Mouse (Mus musculus) neural tube, embryonic 15.5 days (tissue): ENCODE data around the gene Arhgap6. TPM values are rescaled to one million over a fixed set of nuclear protein-coding genes. Genes with fewer than 3 reads are reported as not detected.

Experiments used
- ATAC-seq: fragments of 200-750 bp; cut with Nextera tagmentation; 2 replicates; pipeline ENCODE4 v1.8.0; 2017; ENCODE audit warnings: mild to moderate bottlenecking, moderate TSS enrichment, moderate library complexity; ENCODE audit not compliant: low FRiP score
- H3K27ac ChIP-seq: fragments of 300-500 bp; sonication (generic); replicated peaks from 2 replicates; pipeline ENCODE4 v1.5.1; 2015; ENCODE audit warnings: mild to moderate bottlenecking, inconsistent platforms
- H3K27me3 ChIP-seq: fragments of 300-500 bp; sonication (generic); replicated peaks from 2 replicates; pipeline ENCODE4 v1.6.1; 2015; ENCODE audit warnings: inconsistent platforms
- H3K36me3 ChIP-seq: fragments of 300-500 bp; sonication (generic); 2 replicates; pipeline ENCODE4 v1.6.1; 2015; ENCODE audit warnings: inconsistent platforms
- H3K4me1 ChIP-seq: fragments of 300-500 bp; sonication (generic); 2 replicates; pipeline ENCODE4 v1.6.1; 2015; ENCODE audit warnings: inconsistent platforms
- H3K4me2 ChIP-seq: fragments of 300-500 bp; sonication (generic); 2 replicates; pipeline ENCODE4 v1.6.1; 2015; ENCODE audit warnings: inconsistent platforms, mild to moderate bottlenecking, moderate library complexity
- H3K4me3 ChIP-seq: fragments of 300-500 bp; sonication (generic); replicated peaks from 2 replicates; pipeline ENCODE4 v1.5.1; 2015; ENCODE audit warnings: mild to moderate bottlenecking, inconsistent platforms
- H3K9ac ChIP-seq: fragments of 300-500 bp; sonication (generic); replicated peaks from 2 replicates; pipeline ENCODE4 v1.6.1; 2015; ENCODE audit warnings: mild to moderate bottlenecking, inconsistent platforms
- H3K9me3 ChIP-seq: fragments of 300-500 bp; sonication (generic); replicated peaks from 2 replicates; pipeline ENCODE4 v1.6.1; 2016; ENCODE audit warnings: inconsistent platforms
- WGBS: fragments of 180-500 bp; shearing (Covaris S2); methylation state at CpG from one replicate; pipeline ENCODE4 v1.1.7; 2015; ENCODE audit warnings: mixed read lengths; 5-methylcytosine and 5-hydroxymethylcytosine counted together
- polyA plus RNA-seq: library from polyadenylated mRNA; unstranded; fragments of >200 nt; fragmentation: Nextera tagmentation; extraction: Ambion mirVana; gene quantifications from 2 replicates; pipeline ENCODE4 v1.2.1, GENCODE M21; 2015

Arhgap6 gene
- polyA plus RNA-seq, 1 experiment from 2014 or later, result 2.6 TPM

- Histone ChIP-seq H3K4me1 (no peaks in the 10 kb centered on the region), H3K9me3 (no peaks in the 10 kb centered on the region), H3K36me3 (no peaks in the 10 kb centered on the region), H3K27ac (no peak overlapping the region), H3K4me2 (no peak overlapping the region), H3K9ac (no peak overlapping the region), H3K4me3 (no peak overlapping the region), H3K27me3 (peaks cover 6% of the 10 kb centered on the region; the same call in 1 of the 2 replicates)
- 78% methylated on average over 1 of the region's 1 CpGs for WGBS
- ATAC-seq, result no peak
These were observed 461.0 kb downstream of the Arhgap6 start for GRCm38 (mm10) chrX:169255915-169256314.

DNA sequence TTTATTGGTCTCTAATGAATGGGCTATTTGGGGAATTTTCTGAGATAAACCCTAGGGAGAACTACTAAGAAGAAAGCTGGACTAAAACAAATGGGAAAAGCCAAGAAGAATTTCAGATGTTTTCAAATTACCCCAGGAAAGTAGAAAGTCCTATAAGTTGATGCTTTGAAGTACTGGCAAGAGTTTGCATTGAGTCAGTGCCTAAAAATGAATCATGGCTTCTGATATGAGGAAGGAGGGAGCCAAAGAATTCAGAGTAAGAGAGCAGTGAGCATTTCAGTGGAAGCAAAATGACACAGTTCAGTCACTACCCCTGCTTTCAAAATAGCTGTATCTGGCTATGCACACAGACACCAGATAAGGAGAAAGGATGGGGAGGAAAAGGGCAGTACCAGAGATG, 461.8 kb downstream of the Arhgap6 start:
- Histone ChIP-seq H3K36me3 (no peaks in the 10 kb centered on the region), H3K9ac (no peak overlapping the region), H3K27ac (no peak overlapping the region), H3K9me3 (no peaks in the 10 kb centered on the region), H3K4me1 (no peaks in the 10 kb centered on the region), H3K4me3 (no peak overlapping the region), H3K4me2 (no peak overlapping the region), H3K27me3 (peaks cover 8% of the 10 kb centered on the region; the same call in 1 of the 2 replicates)
- no peak for ATAC-seq

DNA sequence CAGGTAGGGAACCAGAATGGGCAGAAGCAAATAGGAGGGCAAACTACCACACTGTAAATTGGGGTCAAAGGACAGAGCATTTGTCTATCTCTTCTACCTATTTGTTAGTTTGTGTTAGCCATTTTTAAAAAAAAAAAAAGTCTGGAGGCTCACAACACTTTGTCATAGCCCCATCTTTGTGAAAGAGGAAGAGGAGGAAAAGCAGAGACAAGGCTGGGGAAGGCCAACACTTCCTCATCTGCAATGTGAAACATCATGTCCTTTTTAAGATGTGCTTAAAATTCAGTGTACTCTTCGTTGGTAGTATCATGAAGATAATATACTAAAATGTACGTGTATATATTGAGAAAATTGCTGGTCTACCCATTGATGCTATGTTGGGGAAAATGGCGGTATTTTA, 466.1 kb downstream of the Arhgap6 start:
- Histone ChIP-seq H3K9me3 (no peaks in the 10 kb centered on the region), H3K36me3 (no peaks in the 10 kb centered on the region), H3K9ac (no peak overlapping the region), H3K4me2 (no peak overlapping the region), H3K4me3 (no peak overlapping the region), H3K4me1 (no peaks in the 10 kb centered on the region), H3K27ac (no peak overlapping the region), H3K27me3 (peaks cover 8% of the 10 kb centered on the region; the same call in 1 of the 2 replicates)
- no peak for ATAC-seq
- 81% methylated on average over 3 of the region's 3 CpGs for WGBS

- Histone ChIP-seq H3K27ac (no peak overlapping the region), H3K36me3 (no peaks in the 10 kb centered on the region), H3K4me2 (no peak overlapping the region), H3K27me3 (peaks cover 5% of the 10 kb centered on the region; the same call in 1 of the 2 replicates), H3K4me3 (no peak overlapping the region), H3K4me1 (no peaks in the 10 kb centered on the region), H3K9me3 (no peaks in the 10 kb centered on the region), H3K9ac (no peak overlapping the region)
- no peak for ATAC-seq
- 81% methylated on average over 2 of the region's 2 CpGs for WGBS
These were observed 467.3 kb downstream of the Arhgap6 start for GRCm38 (mm10) chrX:169262212-169262611.

DNA sequence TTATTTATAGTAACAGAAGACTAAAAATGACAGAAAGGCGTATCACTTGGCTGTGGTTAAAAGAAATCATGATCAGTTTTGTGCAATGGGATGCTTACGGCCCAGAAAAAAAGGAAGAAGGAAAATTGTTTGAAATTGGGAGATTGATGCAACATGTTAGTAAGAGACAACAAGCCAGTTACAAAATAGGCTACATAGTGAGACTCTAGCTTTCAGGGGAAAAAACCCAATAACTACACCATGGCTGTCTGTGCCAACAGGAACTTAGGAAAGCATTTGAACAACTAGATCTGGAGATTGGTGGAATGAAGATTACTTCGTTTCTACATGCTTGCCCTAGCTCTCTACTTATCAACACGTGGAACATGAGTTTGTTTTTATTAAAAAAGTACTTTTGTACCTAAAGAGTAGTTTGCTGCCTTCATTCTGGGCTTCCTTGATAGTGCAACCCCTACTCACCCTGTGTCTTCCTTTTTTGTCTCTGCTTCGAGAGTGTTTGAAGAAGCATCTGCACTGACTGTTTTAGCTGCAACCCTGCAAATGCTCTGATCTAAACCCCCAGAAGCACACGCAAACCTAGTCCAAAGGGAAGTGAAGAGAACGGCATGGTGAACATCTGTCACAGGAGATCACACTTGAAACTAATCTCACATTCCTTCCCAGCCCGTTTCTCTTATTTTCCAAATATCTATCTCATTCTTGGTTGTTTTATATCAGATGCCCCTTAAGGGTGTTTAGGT, 468.7 kb downstream of the Arhgap6 start:
- H3K36me3 ChIP-seq, result no peaks in the 10 kb centered on the region
- no peak overlapping the region for H3K4me2 ChIP-seq
- H3K9me3 ChIP-seq, result no peaks in the 10 kb centered on the region
- no peak overlapping the region for H3K27ac ChIP-seq
- 79% methylated on average over 8 of the region's 8 CpGs for WGBS
- H3K4me1 ChIP-seq, result no peaks in the 10 kb centered on the region
- H3K9ac ChIP-seq, result no peak overlapping the region
- peaks cover 5% of the 10 kb centered on the region; the same call in 1 of the 2 replicates for H3K27me3 ChIP-seq
- H3K4me3 ChIP-seq, result no peak overlapping the region
- ATAC-seq, result no peak

DNA sequence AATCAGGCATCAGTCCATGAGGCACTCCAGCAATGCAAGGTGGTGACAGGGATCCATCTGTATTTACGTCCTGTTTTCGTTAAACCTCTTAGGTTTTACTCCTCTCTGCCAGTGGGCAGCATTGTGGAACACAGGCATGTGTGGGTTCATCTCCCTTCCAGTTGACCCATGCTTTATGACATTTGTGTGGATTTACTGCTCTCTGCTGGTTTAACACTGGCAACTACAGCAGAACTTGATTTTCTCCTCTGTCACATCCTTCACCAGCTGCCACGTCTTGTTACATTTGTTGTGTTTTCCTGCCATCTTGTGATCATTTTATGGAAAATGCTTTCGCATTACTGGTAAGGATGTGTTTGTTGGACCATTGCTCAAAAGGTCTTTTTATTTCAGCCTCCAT, 504.7 kb downstream of the Arhgap6 start:
- Histone ChIP-seq H3K27me3 (no peaks in the 10 kb centered on the region; the same call in 1 of the 2 replicates), H3K9ac (no peak overlapping the region), H3K9me3 (no peaks in the 10 kb centered on the region), H3K4me3 (no peak overlapping the region), H3K4me2 (no peak overlapping the region), H3K36me3 (no peaks in the 10 kb centered on the region), H3K27ac (no peak overlapping the region), H3K4me1 (no peaks in the 10 kb centered on the region)
- peak; percentile 73; the same call in 1 of the 2 replicates for ATAC-seq
- WGBS, result 78% methylated on average over 4 of the region's 4 CpGs

DNA sequence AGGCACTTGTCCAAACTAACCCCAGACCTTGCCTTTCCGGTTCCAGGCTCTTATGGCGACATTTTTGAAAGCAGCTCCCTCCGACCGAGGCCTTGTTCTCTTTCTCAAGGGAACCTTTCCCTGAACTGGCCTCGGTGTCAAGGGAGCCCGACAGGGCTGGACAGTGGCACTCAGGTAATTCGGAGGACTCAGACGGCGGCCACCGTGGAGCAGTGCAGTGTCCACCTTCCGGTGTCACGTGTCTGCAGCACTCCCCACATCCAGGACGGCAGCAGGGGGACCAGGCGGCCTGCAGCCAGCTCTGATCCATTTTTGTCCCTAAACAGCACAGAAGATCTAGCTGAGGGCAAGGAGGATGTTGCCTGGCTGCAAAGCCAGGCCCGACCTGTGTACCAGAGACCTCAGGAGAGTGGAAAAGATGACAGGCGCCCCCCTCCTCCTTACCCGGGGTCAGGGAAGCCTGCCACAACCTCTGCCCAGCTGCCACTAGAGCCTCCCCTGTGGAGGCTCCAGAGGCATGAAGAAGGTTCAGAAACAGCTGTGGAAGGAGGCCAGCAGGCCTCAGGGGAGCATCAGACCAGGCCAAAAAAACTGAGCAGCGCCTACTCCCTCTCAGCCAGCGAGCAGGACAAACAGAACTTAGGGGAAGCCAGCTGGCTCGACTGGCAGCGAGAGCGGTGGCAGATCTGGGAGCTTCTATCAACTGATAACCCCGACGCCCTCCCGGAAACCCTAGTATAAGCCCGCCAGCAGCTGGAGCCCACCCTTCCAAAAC, 507.6 kb downstream of the Arhgap6 start:
- 71% methylated on average over 26 of the region's 26 CpGs for WGBS
- Histone ChIP-seq H3K36me3 (no peaks in the 10 kb centered on the region), H3K4me3 (no peak overlapping the region), H3K9me3 (no peaks in the 10 kb centered on the region), H3K4me1 (no peaks in the 10 kb centered on the region), H3K4me2 (no peak overlapping the region), H3K9ac (no peak overlapping the region), H3K27me3 (no peaks in the 10 kb centered on the region; the same call in 1 of the 2 replicates), H3K27ac (no peak overlapping the region)
- no peak for ATAC-seq

GRCm38 (mm10) chrX:169303945-169304344, 509.0 kb downstream of the Arhgap6 start:
- Histone ChIP-seq H3K27ac (no peak overlapping the region), H3K4me3 (no peak overlapping the region), H3K27me3 (no peaks in the 10 kb centered on the region; the same call in 1 of the 2 replicates), H3K36me3 (no peaks in the 10 kb centered on the region), H3K4me1 (no peaks in the 10 kb centered on the region), H3K4me2 (no peak overlapping the region), H3K9me3 (no peaks in the 10 kb centered on the region), H3K9ac (no peak overlapping the region)
- 52% methylated on average over 3 of the region's 3 CpGs for WGBS
- ATAC-seq, result no peak

GRCm38 (mm10) chrX:169308559-169308958, 513.7 kb downstream of the Arhgap6 start:
- no peaks in the 10 kb centered on the region for H3K27me3 ChIP-seq
- no peaks in the 10 kb centered on the region for H3K4me1 ChIP-seq
- 89% methylated on average over 3 of the region's 3 CpGs for WGBS
- ATAC-seq, result no peak
- H3K9me3 ChIP-seq, result no peaks in the 10 kb centered on the region
- H3K4me3 ChIP-seq, result no peak overlapping the region
- no peak overlapping the region for H3K9ac ChIP-seq
- H3K27ac ChIP-seq, result no peak overlapping the region
- H3K4me2 ChIP-seq, result no peak overlapping the region
- no peaks in the 10 kb centered on the region for H3K36me3 ChIP-seq

DNA sequence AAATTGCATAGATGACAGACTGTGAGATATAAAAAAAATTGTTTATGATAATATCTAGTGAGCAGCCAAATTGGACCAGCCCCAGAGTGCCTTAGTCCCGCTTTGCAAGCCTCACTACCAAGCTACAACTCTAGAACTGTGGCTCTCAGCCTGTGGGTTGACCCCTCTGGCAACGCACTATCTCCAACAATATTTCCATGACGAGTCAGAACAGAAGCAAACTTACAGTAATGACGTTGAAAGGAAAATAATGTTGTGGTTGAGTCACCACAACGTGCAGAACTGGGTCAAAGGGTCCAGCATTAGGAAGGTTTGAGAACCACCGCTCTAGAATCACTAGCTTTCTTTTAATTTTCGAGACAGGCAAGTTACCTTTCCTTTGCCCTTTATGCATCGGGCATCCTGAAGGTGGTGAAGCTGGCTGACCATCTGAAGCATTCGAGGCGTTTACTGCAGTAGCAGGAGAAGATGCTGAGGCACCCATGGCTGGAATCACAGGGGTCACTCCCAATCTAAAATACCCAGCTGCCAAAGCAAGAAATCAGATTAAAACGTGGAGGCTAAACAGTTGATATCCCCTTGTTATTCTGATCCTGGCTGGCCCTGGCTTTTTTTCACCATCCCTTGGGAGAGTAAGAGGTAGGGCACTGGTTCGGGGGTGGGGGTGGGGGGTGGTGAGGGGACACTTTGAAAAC, 524.3 kb downstream of the Arhgap6 start:
- 62% methylated on average over 12 of the region's 12 CpGs for WGBS
- Histone ChIP-seq H3K9me3 (no peaks in the 10 kb centered on the region), H3K4me1 (peaks cover 11% of the 10 kb centered on the region), H3K9ac (peak overlapping the region; percentile 60), H3K4me2 (peak overlapping the region; percentile 57), H3K27me3 (no peaks in the 10 kb centered on the region), H3K36me3 (no peaks in the 10 kb centered on the region), H3K4me3 (peak overlapping the region; percentile 60), H3K27ac (no peak overlapping the region; the same call in 1 of the 2 replicates)
- ATAC-seq, result no peak

GRCm38 (mm10) chrX:169319945-169320667, 525.2 kb downstream of the Arhgap6 start, which contains the start of gene Hccs:
Hccs (minus strand) TSS chrX:169320372.
- no peaks in the 10 kb centered on the region for H3K9me3 ChIP-seq
- H3K4me3 ChIP-seq, result peak within 1 kb of the TSS; percentile 60
- H3K4me1 ChIP-seq, result peaks cover 11% of the 10 kb centered on the region
- peak within 1 kb of the TSS; percentile 81 for H3K27ac ChIP-seq
- peak; percentile 99 for ATAC-seq
- no peaks in the 10 kb centered on the region for H3K36me3 ChIP-seq
- H3K27me3 ChIP-seq, result no peaks in the 10 kb centered on the region
- H3K4me2 ChIP-seq, result peak within 1 kb of the TSS; percentile 57
- WGBS, result 22% methylated on average over 86 of the region's 97 CpGs
- H3K9ac ChIP-seq, result peak within 1 kb of the TSS; percentile 60
